Mouse (Mus musculus): ENCODE measurements at regions not wholly inside any gene's neighbourhood (a gene's known extent, or its start where the extent isn't known, plus 50 kb on each side); places are given as distances from the start of the nearest gene placed in this dataset.
A peak's percentile ranks its signal among the peaks of the same experiment; 100 is the strongest.

DNA sequence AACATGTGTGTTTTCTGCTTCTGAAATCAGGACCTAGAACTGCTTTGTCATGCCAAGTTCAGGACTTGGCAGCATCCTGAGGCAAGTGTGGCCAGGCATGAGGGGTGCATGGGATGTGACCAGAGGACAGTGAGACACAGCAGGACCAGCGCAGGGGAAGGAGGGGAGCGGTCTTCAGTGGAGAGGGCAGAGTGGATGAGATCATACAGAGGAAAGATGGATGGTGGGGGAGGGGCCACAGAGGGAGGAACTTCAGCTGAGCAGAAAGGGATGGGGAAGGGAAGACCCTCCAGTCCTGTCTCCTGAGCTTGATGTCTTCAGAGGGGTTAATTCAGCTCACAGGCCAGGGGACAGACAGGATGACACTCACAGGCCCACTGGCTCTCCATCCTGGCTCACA is 81.0 kb downstream of the Cryba4 start:
- Histone ChIP-seq H3K27ac (ENCODE audit: insufficient read depth, low read depth, low read length) (no peak overlapping the region), H3K4me3 (ENCODE audit: insufficient read depth, low read length) (no peak overlapping the region), H3K4me1 (ENCODE audit: control insufficient read depth, insufficient read depth, low read length) (no peaks in the 10 kb centered on the region)
- TF ChIP-seq CTCF (IDR thresholded peaks at IDR 0.05; ENCODE audit: low read depth, low read length), result no peak
- no peak for TF ChIP-seq POLR2A (IDR thresholded peaks at IDR 0.05; ENCODE audit: borderline replicate concordance, low read depth, low read length)

DNA sequence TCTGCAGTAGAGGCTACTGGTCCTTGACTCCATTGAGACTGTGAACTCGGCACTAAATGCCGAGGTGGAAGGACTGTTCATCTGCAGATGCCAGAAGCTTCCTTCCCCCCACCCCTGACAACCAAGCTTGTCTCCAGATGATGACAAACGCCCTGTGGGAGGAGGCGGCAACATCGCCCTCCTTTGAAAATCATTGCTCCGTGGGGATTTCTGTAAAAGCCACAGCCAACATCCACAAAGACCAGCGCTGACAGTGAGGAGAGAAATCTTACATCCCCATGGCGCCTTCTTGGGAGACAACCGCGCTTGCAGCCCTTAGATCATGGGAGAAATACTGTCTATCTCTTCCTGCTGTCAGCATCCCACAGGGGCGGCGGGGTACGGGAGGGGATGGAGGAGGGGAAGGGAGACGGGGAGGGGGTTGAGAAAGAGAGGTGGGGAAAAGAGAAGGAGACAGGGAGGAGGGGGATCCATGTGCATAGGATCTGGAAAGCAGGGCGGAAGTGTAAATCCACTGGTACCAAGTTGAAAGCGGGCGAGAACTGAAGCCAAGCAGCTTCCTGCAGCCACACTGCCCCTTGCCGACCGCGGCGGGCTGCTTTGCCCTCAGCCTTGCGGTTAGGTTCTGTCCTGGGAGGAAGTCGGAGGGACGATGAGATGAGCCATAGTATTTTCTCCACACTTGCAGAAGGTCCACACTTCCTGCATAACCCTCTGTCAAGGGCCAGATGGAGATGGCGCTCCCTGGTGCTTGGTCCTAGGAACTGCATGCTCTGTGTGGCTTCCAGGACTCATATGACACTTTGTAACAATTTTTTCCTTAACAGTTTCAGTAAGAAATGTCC is 72.9 kb downstream of the Cryba4 start:
- Histone ChIP-seq H3K4me1 (ENCODE audit: control insufficient read depth, insufficient read depth, low read length) (no peaks in the 10 kb centered on the region), H3K27ac (ENCODE audit: insufficient read depth, low read depth, low read length) (no peak overlapping the region), H3K4me3 (ENCODE audit: insufficient read depth, low read length) (peak overlapping the region; percentile 30; the same call in 1 of the 2 replicates)
- TF ChIP-seq POLR2A (IDR thresholded peaks at IDR 0.05; ENCODE audit: borderline replicate concordance, low read depth, low read length), result no peak
- TF ChIP-seq CTCF (IDR thresholded peaks at IDR 0.05; ENCODE audit: low read depth, low read length), result peak; percentile 47; the same call in 1 of the 2 replicates

GRCm38 (mm10) chr5:112182775-112183174 is 69.5 kb downstream of the Cryba4 start:
- Histone ChIP-seq H3K4me1 (ENCODE audit: control insufficient read depth, insufficient read depth, low read length) (no peaks in the 10 kb centered on the region), H3K4me3 (ENCODE audit: insufficient read depth, low read length) (no peak overlapping the region), H3K27ac (ENCODE audit: insufficient read depth, low read depth, low read length) (no peak overlapping the region)
- TF ChIP-seq CTCF (IDR thresholded peaks at IDR 0.05; ENCODE audit: low read depth, low read length) (peak; percentile 50), POLR2A (IDR thresholded peaks at IDR 0.05; ENCODE audit: borderline replicate concordance, low read depth, low read length) (no peak)

- TF ChIP-seq POLR2A (IDR thresholded peaks at IDR 0.05; ENCODE audit: borderline replicate concordance, low read depth, low read length) (no peak), CTCF (IDR thresholded peaks at IDR 0.05; ENCODE audit: low read depth, low read length) (no peak)
- H3K4me1 ChIP-seq (ENCODE audit: control insufficient read depth, insufficient read depth, low read length), result peaks cover 3% of the 10 kb centered on the region
- peak overlapping the region; percentile 28 for H3K4me3 ChIP-seq (ENCODE audit: insufficient read depth, low read length)
- H3K27ac ChIP-seq (ENCODE audit: insufficient read depth, low read depth, low read length), result no peak overlapping the region
Measured at GRCm38 (mm10) chr5:112195667-112196066, 56.7 kb downstream of the Cryba4 start.

Measured in bone marrow macrophage, adult 2 months (primary cell).